Mouse (Mus musculus) neural tube, embryonic 14.5 days (tissue): ENCODE measurements around the gene Plod3. TPM values are rescaled to one million over a fixed set of nuclear protein-coding genes. Genes with fewer than 3 reads are reported as not detected.

Experiments used
- ATAC-seq: fragments of 200-750 bp; cut with Nextera tagmentation; 2 replicates; pipeline ENCODE4 v1.8.0; 2017; ENCODE audit warnings: low read depth, mild to moderate bottlenecking, moderate TSS enrichment, moderate library complexity
- H3K27ac ChIP-seq: fragments of 300-500 bp; sonication (generic); 2 replicates; pipeline ENCODE4 v1.5.1; 2014; ENCODE audit warnings: low read depth, mild to moderate bottlenecking, control low read depth, low read length, moderate library complexity, mixed read lengths
- H3K27me3 ChIP-seq: fragments of 300-500 bp; sonication (generic); 2 replicates; pipeline ENCODE4 v1.6.1; 2014; ENCODE audit warnings: low read length; ENCODE audit not compliant: control insufficient read depth, insufficient read depth
- H3K36me3 ChIP-seq: fragments of 300-500 bp; sonication (generic); 2 replicates; pipeline ENCODE4 v1.6.1; 2014; ENCODE audit warnings: low read length, mixed read lengths; ENCODE audit not compliant: control insufficient read depth, insufficient read depth
- H3K4me1 ChIP-seq: fragments of 300-500 bp; sonication (generic); 2 replicates; pipeline ENCODE4 v1.6.1; 2014; ENCODE audit warnings: low read length; ENCODE audit not compliant: control insufficient read depth, insufficient read depth
- H3K4me2 ChIP-seq: fragments of 300-500 bp; sonication (generic); 2 replicates; pipeline ENCODE4 v1.6.1; 2014; ENCODE audit warnings: mild to moderate bottlenecking, low read depth, low read length, control low read depth
- H3K4me3 ChIP-seq: fragments of 300-500 bp; sonication (generic); 2 replicates; pipeline ENCODE4 v1.5.1; 2014; ENCODE audit warnings: low read depth, low read length, control low read depth, mixed read lengths
- H3K9ac ChIP-seq: fragments of 300-500 bp; sonication (generic); replicated peaks from 2 replicates; pipeline ENCODE4 v1.6.1; 2014; ENCODE audit warnings: low read depth, mild to moderate bottlenecking, control low read depth, low read length, mixed read lengths
- H3K9me3 ChIP-seq: fragments of 300-500 bp; sonication (generic); 2 replicates; pipeline ENCODE4 v1.6.1; 2016; ENCODE audit warnings: low read length; ENCODE audit not compliant: control insufficient read depth
- whole genome bisulfite sequencing: fragments of 180-500 bp; shearing (Covaris S2); extraction: QIAGEN DNeasy Blood & Tissue Kit; methylation state at CpG from one replicate; pipeline ENCODE4 v1.1.7; 2014; 5-methylcytosine and 5-hydroxymethylcytosine counted together
- polyA plus RNA-seq: library from polyadenylated mRNA; unstranded; fragments of >200 nt; fragmentation: Nextera tagmentation; extraction: Ambion mirVana; gene quantifications from 2 replicates; pipeline ENCODE4 v1.2.1, GENCODE M21; 2014

Plod3 gene
- polyA plus RNA-seq, 1 experiment from 2014 or later: 30.5 TPM

DNA sequence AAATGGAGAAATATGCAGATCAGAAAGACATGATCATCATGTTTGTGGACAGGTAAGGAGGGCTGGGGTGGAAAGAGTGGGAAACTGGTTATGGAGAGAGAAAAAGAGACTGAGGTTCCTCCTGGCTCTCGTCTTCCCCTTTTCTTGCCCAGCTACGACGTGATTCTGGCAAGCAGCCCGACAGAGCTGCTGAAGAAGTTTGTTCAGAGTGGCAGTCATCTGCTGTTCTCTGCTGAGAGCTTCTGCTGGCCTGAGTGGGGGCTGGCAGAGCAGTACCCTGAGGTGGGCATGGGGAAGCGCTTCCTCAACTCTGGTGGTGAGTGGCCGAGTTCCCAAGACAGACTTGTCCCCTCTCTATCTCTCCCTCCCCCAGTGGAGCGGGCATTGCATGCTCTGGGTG is 1.6 kb downstream of the Plod3 start:
- Histone ChIP-seq H3K36me3 (peaks cover 36% of the 10 kb centered on the region), H3K27me3 (no peaks in the 10 kb centered on the region), H3K4me1 (peaks cover 10% of the 10 kb centered on the region), H3K27ac (no peak overlapping the region), H3K9me3 (no peaks in the 10 kb centered on the region), H3K9ac (peak overlapping the region; percentile 99; the same call in 1 of the 2 replicates), H3K4me3 (peak overlapping the region; percentile 87), H3K4me2 (peak overlapping the region; percentile 58)
- 62% methylated on average over 7 of the region's 7 CpGs for WGBS
- no peak for ATAC-seq

DNA sequence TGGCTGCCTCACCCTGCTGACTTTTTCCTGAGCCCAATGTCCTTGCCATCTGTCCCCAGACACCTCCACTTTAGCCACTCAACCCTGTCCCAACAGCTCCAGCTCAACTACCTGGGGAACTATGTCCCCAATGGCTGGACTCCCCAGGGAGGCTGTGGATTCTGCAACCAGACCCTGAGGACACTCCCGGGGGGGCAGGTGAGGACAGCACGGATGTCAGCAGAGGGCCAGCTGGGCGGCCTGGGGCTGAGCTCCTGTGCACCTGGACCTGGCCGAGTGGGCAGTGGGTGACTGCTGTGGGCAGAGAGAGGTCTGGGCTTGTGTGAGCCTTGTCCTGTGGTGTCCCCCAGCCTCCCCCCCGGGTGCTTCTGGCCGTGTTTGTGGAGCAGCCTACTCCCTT is 3.0 kb downstream of the Plod3 start:
- peaks cover 47% of the 10 kb centered on the region for H3K36me3 ChIP-seq

GRCm38 (mm10) chr5:136999449-136999848 is 12.6 kb downstream of the Plod3 start:
- Histone ChIP-seq H3K36me3 (peaks cover 5% of the 10 kb centered on the region), H3K9me3 (no peaks in the 10 kb centered on the region), H3K27me3 (no peaks in the 10 kb centered on the region), H3K9ac (no peak overlapping the region), H3K4me1 (no peaks in the 10 kb centered on the region), H3K27ac (no peak overlapping the region), H3K4me2 (no peak overlapping the region), H3K4me3 (no peak overlapping the region)
- no peak for ATAC-seq
- WGBS: 82% methylated on average over 4 of the region's 5 CpGs

More for the DNA sequence above, 3.0 kb downstream of the Plod3 start:
- ATAC-seq: no peak
- 92% methylated on average over 6 of the region's 6 CpGs for WGBS
- no peak overlapping the region for H3K27ac ChIP-seq
- no peaks in the 10 kb centered on the region for H3K9me3 ChIP-seq
- no peaks in the 10 kb centered on the region for H3K27me3 ChIP-seq
- peaks cover 10% of the 10 kb centered on the region for H3K4me1 ChIP-seq
- no peak overlapping the region for H3K4me3 ChIP-seq
- H3K9ac ChIP-seq: no peak overlapping the region
- no peak overlapping the region for H3K4me2 ChIP-seq

DNA sequence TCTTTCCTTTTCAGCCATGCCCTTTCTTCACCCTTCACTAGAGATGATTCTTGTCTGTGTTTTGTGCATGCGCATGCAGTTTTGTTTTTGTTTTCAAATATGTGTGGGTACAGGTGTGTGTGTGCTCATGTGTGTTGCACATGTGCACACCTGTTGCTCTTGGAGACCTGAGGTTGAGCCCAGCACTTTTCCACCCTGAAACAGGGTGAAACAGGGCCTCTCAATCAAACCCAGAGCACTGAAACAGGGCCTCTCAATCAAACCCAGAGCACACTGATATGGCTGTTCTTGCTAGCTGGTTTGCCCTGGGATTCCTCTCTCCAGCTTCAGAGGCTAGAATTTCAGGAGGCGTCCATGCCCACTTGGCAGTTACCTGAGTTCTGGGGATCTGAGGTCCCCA is 13.8 kb downstream of the Plod3 start:
- Histone ChIP-seq H3K27me3 (no peaks in the 10 kb centered on the region), H3K9ac (no peak overlapping the region), H3K27ac (no peak overlapping the region), H3K9me3 (no peaks in the 10 kb centered on the region), H3K36me3 (no peaks in the 10 kb centered on the region), H3K4me3 (no peak overlapping the region), H3K4me2 (no peak overlapping the region), H3K4me1 (no peaks in the 10 kb centered on the region)
- ATAC-seq: no peak
- WGBS: 95% methylated on average over 2 of the region's 2 CpGs

DNA sequence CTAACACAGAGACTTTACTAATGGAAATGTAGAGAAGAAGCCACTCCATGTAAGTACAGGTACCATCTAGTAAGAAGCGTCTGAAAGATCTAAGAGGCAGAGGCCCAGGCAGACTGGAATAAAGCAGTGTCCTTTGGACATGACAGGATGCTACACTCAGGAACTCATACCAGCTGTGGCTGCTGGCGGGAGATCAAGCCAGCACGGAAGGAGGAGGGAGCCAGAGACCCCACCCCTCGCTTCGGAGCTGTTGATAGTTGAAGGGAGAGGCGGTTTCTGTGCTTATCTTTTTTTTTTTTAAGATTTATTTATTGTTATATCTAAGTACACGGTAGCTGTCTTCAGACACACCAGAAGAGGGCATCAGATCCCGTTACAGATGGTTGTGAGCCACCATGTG is 20.5 kb downstream of the Plod3 start:
- H3K27me3 ChIP-seq: no peaks in the 10 kb centered on the region
- H3K9ac ChIP-seq: no peak overlapping the region
- no peaks in the 10 kb centered on the region for H3K4me1 ChIP-seq
- H3K4me2 ChIP-seq: no peak overlapping the region
- no peaks in the 10 kb centered on the region for H3K36me3 ChIP-seq
- no peak for ATAC-seq
- no peak overlapping the region for H3K4me3 ChIP-seq
- 66% methylated on average over 8 of the region's 8 CpGs for WGBS
- H3K27ac ChIP-seq: no peak overlapping the region
- H3K9me3 ChIP-seq: no peaks in the 10 kb centered on the region

GRCm38 (mm10) chr5:137009988-137010387 is 23.2 kb downstream of the Plod3 start:
- Histone ChIP-seq H3K4me2 (no peak overlapping the region), H3K4me1 (no peaks in the 10 kb centered on the region), H3K9me3 (no peaks in the 10 kb centered on the region), H3K36me3 (no peaks in the 10 kb centered on the region), H3K4me3 (no peak overlapping the region), H3K27ac (no peak overlapping the region), H3K9ac (no peak overlapping the region), H3K27me3 (no peaks in the 10 kb centered on the region)
- 20% methylated on average over 3 of the region's 3 CpGs for WGBS
- no peak for ATAC-seq

GRCm38 (mm10) chr5:137012401-137012950 is 25.7 kb downstream of the Plod3 start:
- no peak overlapping the region for H3K9ac ChIP-seq
- WGBS: 64% methylated on average over 15 of the region's 15 CpGs
- ATAC-seq: no peak

GRCm38 (mm10) chr5:137015913-137016312 is 29.1 kb downstream of the Plod3 start:
- H3K9me3 ChIP-seq: no peaks in the 10 kb centered on the region
- H3K36me3 ChIP-seq: no peaks in the 10 kb centered on the region
- H3K4me2 ChIP-seq: no peak overlapping the region
- no peaks in the 10 kb centered on the region for H3K4me1 ChIP-seq
- H3K4me3 ChIP-seq: no peak overlapping the region
- no peak for ATAC-seq
- H3K27ac ChIP-seq: no peak overlapping the region
- H3K27me3 ChIP-seq: no peaks in the 10 kb centered on the region
- 97% methylated on average over 3 of the region's 3 CpGs for WGBS
- no peak overlapping the region for H3K9ac ChIP-seq

More at GRCm38 (mm10) chr5:137012401-137012950, 25.7 kb downstream of the Plod3 start:
- H3K36me3 ChIP-seq: no peaks in the 10 kb centered on the region
- H3K4me1 ChIP-seq: no peaks in the 10 kb centered on the region
- H3K4me2 ChIP-seq: no peak overlapping the region
- H3K27me3 ChIP-seq: no peaks in the 10 kb centered on the region
- H3K9me3 ChIP-seq: no peaks in the 10 kb centered on the region
- H3K27ac ChIP-seq: no peak overlapping the region
- no peak overlapping the region for H3K4me3 ChIP-seq

- no peak overlapping the region for H3K4me2 ChIP-seq
- no peaks in the 10 kb centered on the region for H3K36me3 ChIP-seq
- WGBS: 54% methylated on average over 3 of the region's 3 CpGs
- H3K4me1 ChIP-seq: no peaks in the 10 kb centered on the region
- H3K9ac ChIP-seq: no peak overlapping the region
- peaks cover 30% of the 10 kb centered on the region for H3K27me3 ChIP-seq
- H3K4me3 ChIP-seq: no peak overlapping the region
- no peak for ATAC-seq
- no peaks in the 10 kb centered on the region for H3K9me3 ChIP-seq
- H3K27ac ChIP-seq: no peak overlapping the region
Measured at GRCm38 (mm10) chr5:137024318-137024717, 37.5 kb downstream of the Plod3 start.
